Mouse (Mus musculus): ENCODE measurements at regions not wholly inside any gene's neighbourhood (a gene's known extent, or its start where the extent isn't known, plus 50 kb on each side); places are given as distances from the start of the nearest gene placed in this dataset.

DNA sequence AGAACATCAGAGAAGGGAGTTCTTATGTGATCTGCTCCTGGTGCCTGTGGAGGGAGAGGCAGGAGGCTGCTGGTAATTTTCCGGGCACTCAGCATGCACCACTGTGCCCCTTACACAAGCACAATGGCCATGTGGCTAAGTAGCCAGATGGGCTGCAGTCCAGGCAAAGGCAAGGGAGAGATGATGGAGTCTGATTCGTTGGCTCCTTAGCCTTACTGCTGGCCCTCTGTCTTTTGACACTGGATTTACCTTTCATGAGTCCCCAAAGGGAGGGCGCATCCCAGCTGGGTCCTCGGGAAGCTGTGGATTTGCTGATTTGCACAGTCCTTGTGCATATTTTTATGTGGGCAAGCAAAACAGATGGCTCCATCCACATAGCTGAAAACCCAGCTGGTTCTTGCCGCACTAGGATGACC lies 75.6 kb upstream of the 1700025G04Rik start:
- 62% methylated on average over 5 of the region's 5 CpGs for WGBS (ENCODE audit: insufficient replicate concordance)
- Histone ChIP-seq H3K27me3 (ENCODE audit: control insufficient read depth, insufficient read depth, low read depth, low read length) (no peaks in the 10 kb centered on the region), H3K4me1 (ENCODE audit: control insufficient read depth, low read depth, low read length) (no peaks in the 10 kb centered on the region), H3K9me3 (replicated peaks; ENCODE audit: control insufficient read depth, low read length) (no peaks in the 10 kb centered on the region), H3K4me2 (ENCODE audit: low read depth, low read length) (no peak overlapping the region), H3K9ac (ENCODE audit: low read depth, low read length) (no peak overlapping the region), H3K36me3 (ENCODE audit: control insufficient read depth, insufficient read depth) (no peaks in the 10 kb centered on the region), H3K4me3 (ENCODE audit: low read depth, low read length) (no peak overlapping the region), H3K27ac (ENCODE audit: low read length) (no peak overlapping the region)
- ATAC-seq (ENCODE audit: low read depth) = no peak

DNA sequence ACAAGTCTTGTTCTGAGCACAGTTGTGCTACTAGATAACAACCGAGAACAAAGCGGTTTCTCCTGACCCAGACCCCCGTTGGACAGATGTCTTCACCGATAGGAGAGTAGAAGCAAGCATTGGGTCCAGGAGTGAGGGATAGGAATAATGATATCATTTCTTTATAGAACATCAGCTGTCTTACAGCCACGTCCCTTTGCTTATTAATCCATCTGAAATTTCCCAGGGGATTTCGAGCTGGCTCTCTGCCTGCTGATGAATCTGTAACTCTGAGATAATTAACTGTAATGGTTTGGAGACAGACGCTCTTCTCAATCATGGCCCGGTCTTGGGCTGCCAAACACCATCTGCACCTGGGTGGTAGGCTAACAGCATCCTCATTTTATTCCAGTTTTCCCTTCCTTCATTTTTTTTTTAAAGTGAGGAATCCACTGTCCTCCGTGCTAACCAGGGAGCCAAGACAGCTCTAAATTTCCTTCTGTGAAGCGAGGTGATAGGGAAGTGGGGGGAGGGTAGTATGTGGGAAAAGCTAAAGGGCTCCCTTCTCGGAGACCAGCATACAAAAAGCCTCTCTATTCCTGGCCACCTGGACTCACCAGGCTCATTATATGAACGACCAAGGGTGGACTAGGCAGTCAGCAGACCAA lies 75.0 kb upstream of the 1700025G04Rik start:
- Histone ChIP-seq H3K4me3 (ENCODE audit: low read depth, low read length) (no peak overlapping the region), H3K4me2 (ENCODE audit: low read depth, low read length) (no peak overlapping the region), H3K27me3 (ENCODE audit: control insufficient read depth, insufficient read depth, low read depth, low read length) (no peaks in the 10 kb centered on the region), H3K9me3 (replicated peaks; ENCODE audit: control insufficient read depth, low read length) (no peaks in the 10 kb centered on the region), H3K27ac (ENCODE audit: low read length) (no peak overlapping the region), H3K4me1 (ENCODE audit: control insufficient read depth, low read depth, low read length) (no peaks in the 10 kb centered on the region), H3K9ac (ENCODE audit: low read depth, low read length) (no peak overlapping the region), H3K36me3 (ENCODE audit: control insufficient read depth, insufficient read depth) (no peaks in the 10 kb centered on the region)
- 50% methylated on average over 12 of the region's 12 CpGs for WGBS (ENCODE audit: insufficient replicate concordance)
- no peak for ATAC-seq (ENCODE audit: low read depth)

DNA sequence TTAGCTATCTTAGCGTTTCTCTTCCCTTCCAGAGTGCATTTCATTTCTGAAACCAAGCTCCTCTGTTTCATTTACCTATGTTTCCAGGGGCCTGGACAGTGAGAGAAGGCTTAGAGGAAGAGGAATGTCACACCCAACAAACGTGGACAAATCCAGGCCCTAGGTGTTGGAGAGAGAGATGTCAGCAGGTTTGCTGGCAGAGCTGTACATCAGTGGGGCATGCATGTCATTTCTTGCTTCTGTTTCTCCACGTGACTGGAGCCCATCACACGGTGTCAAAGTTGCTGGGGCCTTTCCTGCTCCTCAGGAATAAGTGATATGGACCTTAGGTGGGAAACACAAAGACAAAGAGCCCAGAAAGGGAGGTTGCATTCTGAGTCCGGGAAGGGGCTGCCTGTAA lies 74.3 kb upstream of the 1700025G04Rik start:
- H3K9me3 ChIP-seq (replicated peaks; ENCODE audit: control insufficient read depth, low read length) = no peaks in the 10 kb centered on the region
- no peaks in the 10 kb centered on the region for H3K36me3 ChIP-seq (ENCODE audit: control insufficient read depth, insufficient read depth)
- no peak for ATAC-seq (ENCODE audit: low read depth)
- no peak overlapping the region for H3K4me3 ChIP-seq (ENCODE audit: low read depth, low read length)
- H3K4me2 ChIP-seq (ENCODE audit: low read depth, low read length) = no peak overlapping the region
- no peaks in the 10 kb centered on the region for H3K27me3 ChIP-seq (ENCODE audit: control insufficient read depth, insufficient read depth, low read depth, low read length)
- H3K27ac ChIP-seq (ENCODE audit: low read length) = no peak overlapping the region
- 46% methylated on average over 5 of the region's 5 CpGs for WGBS (ENCODE audit: insufficient replicate concordance)
- no peak overlapping the region for H3K9ac ChIP-seq (ENCODE audit: low read depth, low read length)
- no peaks in the 10 kb centered on the region for H3K4me1 ChIP-seq (ENCODE audit: control insufficient read depth, low read depth, low read length)

DNA sequence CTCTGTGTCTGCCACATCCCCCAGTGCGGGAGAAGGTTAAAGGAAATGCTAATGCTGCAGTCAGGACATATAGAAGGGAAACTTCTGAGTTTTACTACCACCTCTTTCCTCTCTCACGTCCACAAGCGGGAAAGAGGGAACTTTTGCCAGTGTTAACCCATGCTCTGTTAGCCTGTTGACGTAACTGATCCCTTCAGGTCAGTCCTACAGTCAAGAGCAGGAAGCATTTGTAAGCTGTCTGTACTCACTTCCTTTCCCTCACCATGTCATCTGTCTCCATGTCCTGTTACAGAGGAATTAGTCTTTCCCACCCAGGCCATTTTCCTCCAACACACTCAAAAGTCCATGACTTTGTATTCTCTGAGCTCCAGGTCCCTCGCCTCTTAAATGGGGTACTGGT lies 62.5 kb upstream of the 1700025G04Rik start:
- Histone ChIP-seq H3K27me3 (ENCODE audit: control insufficient read depth, insufficient read depth, low read depth, low read length) (no peaks in the 10 kb centered on the region), H3K9ac (ENCODE audit: low read depth, low read length) (no peak overlapping the region), H3K4me2 (ENCODE audit: low read depth, low read length) (no peak overlapping the region), H3K36me3 (ENCODE audit: control insufficient read depth, insufficient read depth) (no peaks in the 10 kb centered on the region), H3K4me3 (ENCODE audit: low read depth, low read length) (no peak overlapping the region), H3K4me1 (ENCODE audit: control insufficient read depth, low read depth, low read length) (no peaks in the 10 kb centered on the region), H3K9me3 (replicated peaks; ENCODE audit: control insufficient read depth, low read length) (no peaks in the 10 kb centered on the region), H3K27ac (ENCODE audit: low read length) (no peak overlapping the region)
- 24% methylated on average over 5 of the region's 5 CpGs for WGBS (ENCODE audit: insufficient replicate concordance)
- no peak for ATAC-seq (ENCODE audit: low read depth)

DNA sequence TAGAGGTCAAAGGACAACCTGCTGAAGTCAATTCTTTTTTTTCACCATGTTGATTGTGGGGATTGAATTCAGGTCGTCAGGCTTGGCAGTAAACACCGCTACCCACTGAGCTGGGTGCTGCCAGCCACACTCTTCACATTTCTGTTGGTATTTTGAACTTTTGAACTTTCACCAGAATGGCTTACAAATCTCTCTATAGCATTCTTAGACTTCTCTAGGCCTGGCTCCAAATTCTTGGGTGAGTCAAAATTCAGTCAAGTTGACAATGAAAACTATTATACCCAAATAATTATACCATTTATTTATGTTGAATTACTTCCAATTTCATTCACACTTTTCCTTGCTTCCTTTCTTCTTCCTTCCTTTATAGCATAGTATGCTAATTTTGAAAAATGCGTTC lies 58.8 kb upstream of the 1700025G04Rik start:
- H3K4me2 ChIP-seq (ENCODE audit: low read depth, low read length) = no peak overlapping the region
- H3K4me3 ChIP-seq (ENCODE audit: low read depth, low read length) = no peak overlapping the region
- H3K36me3 ChIP-seq (ENCODE audit: control insufficient read depth, insufficient read depth) = no peaks in the 10 kb centered on the region
- H3K4me1 ChIP-seq (ENCODE audit: control insufficient read depth, low read depth, low read length) = no peaks in the 10 kb centered on the region
- no peak overlapping the region for H3K9ac ChIP-seq (ENCODE audit: low read depth, low read length)
- 55% methylated on average over 3 of the region's 3 CpGs for WGBS (ENCODE audit: insufficient replicate concordance)
- H3K27ac ChIP-seq (ENCODE audit: low read length) = no peak overlapping the region
- ATAC-seq (ENCODE audit: low read depth) = no peak
- no peaks in the 10 kb centered on the region for H3K9me3 ChIP-seq (replicated peaks; ENCODE audit: control insufficient read depth, low read length)
- no peaks in the 10 kb centered on the region for H3K27me3 ChIP-seq (ENCODE audit: control insufficient read depth, insufficient read depth, low read depth, low read length)

DNA sequence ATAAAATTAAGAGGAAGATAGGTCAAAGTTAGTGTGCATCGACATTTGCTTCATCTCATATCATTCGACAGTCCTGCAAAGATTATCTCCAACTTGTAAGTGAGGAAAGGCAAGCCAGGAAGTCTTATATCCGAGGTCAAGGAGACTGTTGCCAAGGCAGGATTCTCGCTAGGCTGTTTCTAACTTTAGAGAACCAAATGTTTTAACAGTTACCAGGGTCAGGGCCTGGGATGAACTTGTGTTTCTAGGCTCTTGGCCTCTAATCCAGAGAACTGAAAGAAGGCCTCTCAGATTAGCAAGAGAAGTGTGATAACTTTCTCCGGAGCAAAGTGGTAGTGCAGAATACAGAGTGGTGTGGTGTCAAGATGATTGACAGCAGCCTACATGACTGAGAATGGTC lies 50.2 kb upstream of the 1700025G04Rik start:
- no peaks in the 10 kb centered on the region for H3K4me1 ChIP-seq (ENCODE audit: control insufficient read depth, low read depth, low read length)
- WGBS (ENCODE audit: insufficient replicate concordance) = 40% methylated on average over 5 of the region's 5 CpGs
- H3K27me3 ChIP-seq (ENCODE audit: control insufficient read depth, insufficient read depth, low read depth, low read length) = no peaks in the 10 kb centered on the region
- H3K9me3 ChIP-seq (replicated peaks; ENCODE audit: control insufficient read depth, low read length) = no peaks in the 10 kb centered on the region
- H3K4me3 ChIP-seq (ENCODE audit: low read depth, low read length) = no peak overlapping the region
- H3K36me3 ChIP-seq (ENCODE audit: control insufficient read depth, insufficient read depth) = no peaks in the 10 kb centered on the region
- ATAC-seq (ENCODE audit: low read depth) = no peak
- no peak overlapping the region for H3K9ac ChIP-seq (ENCODE audit: low read depth, low read length)
- no peak overlapping the region for H3K4me2 ChIP-seq (ENCODE audit: low read depth, low read length)
- H3K27ac ChIP-seq (ENCODE audit: low read length) = no peak overlapping the region
